Mouse (Mus musculus) lung, postnatal 36 days (tissue): ENCODE measurements around the gene Rora.

Experiments
- DNase-seq: peaks from one replicate; pipeline ENCODE4 v3.0.0; 2022; ENCODE audit warnings: mixed read lengths

Rora gene

GRCm38 (mm10) chr9:68892356-68892755, 238.8 kb downstream of the Rora start:
- no peak for DNase-seq

- no peak for DNase-seq
Measured at GRCm38 (mm10) chr9:68892859-68893258, 239.3 kb downstream of the Rora start.

DNA sequence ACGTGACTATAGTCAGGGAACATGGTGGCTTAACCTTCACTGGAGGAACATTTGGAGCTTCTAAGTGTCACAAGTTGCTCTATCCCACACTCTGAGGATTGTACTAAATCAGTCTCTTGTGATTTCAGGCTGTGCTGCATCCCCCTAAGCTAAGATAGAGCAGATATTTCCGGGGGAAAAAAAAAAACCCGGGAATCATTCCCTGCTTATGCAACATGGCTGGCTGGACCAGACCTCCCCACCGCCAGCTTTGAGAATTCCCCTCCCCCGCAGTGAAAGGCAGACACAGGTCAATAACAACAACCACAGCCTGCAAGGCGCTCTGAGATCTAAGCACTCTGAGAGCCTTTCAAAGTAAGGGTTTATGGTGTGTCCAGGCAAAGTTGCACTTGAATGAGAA, 244.7 kb downstream of the Rora start:
- peak; percentile 31 for DNase-seq

GRCm38 (mm10) chr9:68899525-68900222, 246.1 kb downstream of the Rora start:
- DNase-seq, result no peak

DNA sequence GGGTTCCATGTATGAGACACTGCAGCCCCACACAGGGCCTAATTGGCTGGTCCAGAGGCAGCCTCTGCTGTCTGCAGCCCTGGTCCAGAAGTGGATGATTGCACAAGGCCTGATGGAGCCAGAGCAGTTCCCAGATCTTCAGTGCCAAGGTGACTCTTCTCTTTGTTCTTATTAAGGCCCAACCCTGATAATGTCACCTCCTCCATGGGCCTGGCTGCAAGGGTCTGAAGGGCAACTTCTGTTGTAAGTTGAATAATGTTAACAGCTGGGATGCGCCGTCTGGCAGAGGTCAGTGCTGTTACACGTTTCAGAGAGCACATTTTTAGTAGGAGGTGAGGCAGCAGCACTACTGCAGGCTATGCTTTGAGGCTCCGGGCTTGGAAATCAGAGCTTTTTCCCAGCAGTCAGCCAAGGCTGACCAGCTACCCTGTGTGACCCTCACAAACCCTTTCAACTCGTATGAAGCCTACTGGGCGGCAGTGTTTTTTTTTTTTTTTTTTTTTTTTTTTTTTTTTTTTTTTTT, 252.8 kb downstream of the Rora start:
- no peak for DNase-seq

GRCm38 (mm10) chr9:68912483-68913151, 259.0 kb downstream of the Rora start:
- DNase-seq, result peak; percentile 56

DNA sequence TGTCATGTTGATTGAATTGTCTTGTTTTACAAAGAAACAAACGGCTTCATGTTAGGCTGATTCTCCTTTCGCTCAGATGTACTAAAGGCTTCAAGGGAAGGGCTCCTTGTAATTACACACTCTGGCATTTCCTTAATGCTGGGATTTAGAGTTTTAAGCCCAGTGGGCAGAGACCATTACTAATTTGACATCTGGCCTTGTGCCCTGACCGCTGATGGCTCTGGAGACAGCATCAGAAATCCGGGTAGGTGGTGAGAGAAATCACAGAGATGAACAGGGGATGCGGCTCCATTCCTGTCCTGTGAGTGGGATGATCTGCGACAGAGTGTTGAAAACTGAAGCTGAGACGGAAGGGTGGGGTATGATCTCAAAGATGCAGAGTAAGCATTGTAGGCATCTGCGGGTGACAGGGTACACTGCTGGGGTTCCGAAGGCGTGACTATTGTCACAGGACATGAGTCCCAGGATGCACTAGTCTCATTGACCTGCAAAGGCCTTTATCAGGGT, 259.7 kb downstream of the Rora start:
- no peak for DNase-seq

DNA sequence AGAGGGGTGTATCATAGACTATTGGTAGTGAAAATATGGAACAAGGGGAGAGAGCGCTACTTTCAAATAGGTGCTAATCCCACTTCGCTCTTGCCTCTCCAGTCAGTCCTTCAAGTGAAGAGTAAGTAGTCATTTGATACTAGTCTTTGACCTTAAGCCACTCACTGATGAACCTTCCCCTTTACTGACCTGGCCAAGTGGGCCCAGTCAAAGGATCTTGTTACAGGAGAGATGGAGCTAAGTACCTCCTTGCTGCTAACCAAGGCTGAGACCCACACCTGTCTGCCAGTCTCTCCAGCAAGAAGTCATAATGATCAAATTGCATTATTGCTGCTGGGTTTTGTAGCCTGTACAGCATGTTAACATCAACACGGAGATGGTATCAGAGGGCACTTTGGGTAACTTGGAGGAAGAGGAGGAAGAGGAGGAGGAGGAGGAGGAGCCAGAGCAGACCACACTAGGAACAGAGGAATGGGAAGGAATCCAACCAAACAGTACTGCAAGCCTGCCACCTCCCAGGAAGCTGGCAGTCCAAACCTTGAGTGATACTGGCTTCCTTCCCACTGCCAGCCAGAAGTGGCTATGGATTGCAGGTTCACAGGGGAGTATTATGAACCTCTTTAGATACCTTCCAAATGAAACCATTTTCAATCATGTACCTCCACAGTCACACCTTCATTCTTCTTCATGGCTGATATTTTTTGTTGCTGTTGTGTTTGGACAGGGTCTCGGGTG, 261.1 kb downstream of the Rora start:
- DNase-seq, result peak; percentile 64

DNA sequence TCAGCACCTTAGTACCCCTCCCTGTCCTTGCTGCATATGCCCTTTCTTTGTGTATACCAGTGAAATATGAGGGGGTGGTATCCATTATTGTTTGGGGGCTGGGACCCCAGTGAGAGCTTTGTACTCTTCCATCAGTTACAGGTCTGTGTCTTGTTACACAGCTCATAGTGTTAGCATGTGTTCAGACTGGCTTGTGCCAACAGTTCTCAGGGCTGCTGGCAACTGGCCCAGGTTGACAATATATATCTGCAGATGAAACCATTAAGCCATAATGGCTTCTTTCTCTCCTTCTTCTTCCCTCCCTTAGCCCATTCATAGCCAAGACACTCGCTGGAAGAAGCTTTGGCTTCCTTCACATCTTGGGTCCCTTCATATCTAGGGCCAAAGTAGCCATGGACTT, 263.2 kb downstream of the Rora start:
- DNase-seq, result no peak

GRCm38 (mm10) chr9:68923128-68923601, 269.6 kb downstream of the Rora start:
- DNase-seq, result no peak

- no peak for DNase-seq
Measured at GRCm38 (mm10) chr9:68926406-68926805, 272.8 kb downstream of the Rora start.

GRCm38 (mm10) chr9:68933159-68933558, 279.6 kb downstream of the Rora start:
- no peak for DNase-seq

- DNase-seq, result no peak
Measured at GRCm38 (mm10) chr9:68934238-68934637, 280.7 kb downstream of the Rora start.

DNA sequence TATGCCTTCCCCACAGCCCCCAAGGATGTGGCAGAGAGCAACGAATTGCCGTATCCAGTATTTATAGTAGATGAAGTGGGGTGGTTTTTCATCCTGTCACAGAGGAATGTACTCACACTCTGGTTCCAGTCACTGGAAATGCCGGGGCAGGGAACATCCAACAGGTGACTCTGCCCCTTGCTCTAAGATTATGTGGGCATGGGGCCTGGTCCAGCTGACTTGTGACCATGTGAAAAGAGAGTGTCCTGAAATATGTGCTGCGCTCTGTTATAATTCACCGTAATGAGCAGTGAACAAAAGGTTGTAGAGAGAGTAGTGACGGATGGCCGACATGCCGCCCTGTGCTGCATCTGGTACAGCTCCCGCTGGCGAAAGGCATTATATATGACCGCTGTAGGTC, 282.0 kb downstream of the Rora start:
- no peak for DNase-seq

DNA sequence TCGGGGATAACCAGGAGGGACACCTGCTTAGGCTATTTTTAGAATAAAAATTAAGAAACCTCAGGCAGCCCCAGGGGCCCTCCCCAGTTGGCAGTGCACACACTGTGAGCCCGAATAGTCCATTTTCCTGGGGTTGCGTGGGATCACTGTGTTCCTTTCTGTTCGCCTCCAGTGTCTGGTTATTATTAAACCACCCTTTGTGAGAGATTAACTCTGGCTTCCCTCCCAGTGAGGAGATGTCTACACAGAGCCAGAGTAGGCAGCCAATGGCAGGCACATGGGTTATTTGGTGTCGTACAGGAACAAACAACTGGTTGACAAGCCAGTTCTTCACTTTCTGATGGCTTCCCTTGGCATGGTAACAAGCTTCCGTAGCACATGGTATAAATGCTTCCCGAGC, 287.5 kb downstream of the Rora start:
- peak; percentile 55 for DNase-seq

DNA sequence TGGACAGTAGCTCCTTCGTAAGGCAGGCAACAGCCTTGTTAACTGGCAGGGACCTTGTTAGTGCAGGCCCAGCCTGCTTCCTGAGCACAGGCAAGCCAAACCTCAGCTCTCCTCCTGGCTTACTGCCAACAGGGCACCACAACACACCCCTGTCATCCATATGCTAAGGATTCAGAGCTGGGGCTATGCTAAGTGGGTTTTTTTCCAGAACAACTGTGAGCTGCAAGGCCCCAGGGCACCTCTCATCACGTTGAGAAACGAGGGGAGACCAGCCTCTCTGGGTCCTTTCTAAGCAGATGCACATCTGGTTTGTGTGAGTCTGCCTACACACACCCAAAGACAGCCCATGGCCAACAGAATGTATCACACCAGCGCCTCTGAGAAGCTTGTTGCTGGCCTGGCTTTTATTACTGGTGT, 289.0 kb downstream of the Rora start:
- DNase-seq, result no peak

DNA sequence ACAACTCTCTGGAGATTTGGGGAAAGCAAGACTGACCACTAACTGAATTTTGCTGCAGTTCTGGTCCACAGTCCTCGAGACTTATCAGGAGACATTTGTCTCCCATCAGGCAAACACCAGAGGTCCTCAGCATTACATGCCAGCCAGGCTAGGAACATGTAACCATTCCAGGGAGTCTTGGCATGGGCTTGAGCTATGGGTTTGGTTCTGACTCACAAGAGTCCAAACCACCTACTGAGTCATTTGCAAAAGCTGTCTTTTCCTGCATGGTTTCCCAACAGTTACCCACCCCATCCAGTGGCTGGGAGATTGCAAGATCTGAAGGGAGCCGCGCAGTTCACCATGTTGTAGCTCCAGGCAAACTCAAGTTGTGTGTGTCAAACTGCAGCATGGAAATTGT, 290.4 kb downstream of the Rora start:
- no peak for DNase-seq

DNA sequence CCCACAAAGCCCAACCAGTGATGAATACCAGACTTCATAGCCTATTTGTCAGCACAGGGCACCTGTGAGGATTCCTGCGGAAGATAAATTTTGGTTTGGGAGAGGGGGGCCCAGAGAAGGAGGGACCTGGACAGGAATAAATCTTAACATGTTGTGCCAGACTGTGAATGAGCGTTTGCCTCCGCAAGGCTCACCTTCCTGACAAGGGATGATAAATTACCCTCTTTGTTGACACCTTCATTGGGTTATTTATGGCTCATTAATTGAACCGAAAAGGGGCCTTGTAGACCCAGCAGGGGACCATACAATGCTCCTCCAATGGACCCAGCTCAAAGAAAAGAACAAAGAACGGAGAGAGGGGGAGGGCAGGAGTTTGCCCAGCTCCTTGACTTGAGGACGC, 294.1 kb downstream of the Rora start:
- DNase-seq, result no peak

GRCm38 (mm10) chr9:68948141-68948540, 294.6 kb downstream of the Rora start:
- DNase-seq, result no peak

DNA sequence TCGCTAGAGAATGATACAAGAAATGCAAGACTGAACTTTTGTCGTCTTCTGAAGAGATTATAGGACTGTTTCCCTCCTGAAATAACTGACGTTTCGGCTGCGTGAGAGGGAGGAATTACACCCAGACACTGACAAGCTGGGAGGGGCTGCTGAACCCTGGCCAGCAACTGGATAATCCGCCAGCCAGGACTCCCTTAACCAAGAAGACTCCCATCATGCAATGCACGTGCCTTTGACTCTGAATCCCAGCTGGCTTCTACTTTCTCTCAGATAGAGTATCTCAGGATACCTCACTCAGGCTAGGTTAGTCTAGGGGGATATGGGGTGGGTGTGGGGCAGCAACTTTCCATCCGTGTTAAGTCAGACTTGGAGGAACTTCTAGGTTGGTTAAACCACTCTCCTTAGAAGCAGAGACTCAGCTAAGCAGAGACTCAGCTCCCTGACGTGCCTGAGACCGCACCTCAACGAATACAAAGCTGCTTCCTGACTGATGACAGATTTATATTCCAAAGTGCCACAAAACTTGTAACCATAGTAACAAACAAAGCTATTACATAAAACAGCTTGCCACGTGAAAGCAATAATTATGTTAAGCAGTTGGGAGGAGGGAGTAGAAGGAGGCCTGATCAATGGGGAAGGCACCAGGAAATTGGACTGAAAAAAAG, 302.8 kb downstream of the Rora start:
- peak; percentile 30 for DNase-seq

- peak; percentile 84 for DNase-seq
Measured at GRCm38 (mm10) chr9:68956938-68957573, 303.5 kb downstream of the Rora start.

GRCm38 (mm10) chr9:68957793-68958192, 304.2 kb downstream of the Rora start:
- no peak for DNase-seq
